Mouse (Mus musculus) midbrain, postnatal 0 days (tissue): ENCODE results near the gene Rundc3a. TPM values are rescaled to one million over a fixed set of nuclear protein-coding genes. Genes with fewer than 3 reads are reported as not detected.

Experiments
- ATAC-seq: fragments of 200-750 bp; cut with Nextera tagmentation; 2 replicates; pipeline ENCODE4 v1.8.0; 2017; ENCODE audit warnings: moderate number of reproducible peaks, mild to moderate bottlenecking, moderate TSS enrichment, moderate library complexity; ENCODE audit not compliant: low FRiP score
- DNase-seq: peaks from one replicate; pipeline ENCODE4 v3.0.0-alpha.2; 2015; ENCODE audit warnings: low spot score
- H3K27ac ChIP-seq: fragments of 300-500 bp; sonication (generic); 2 replicates; pipeline ENCODE4 v1.5.1; 2014; ENCODE audit warnings: low read depth, mild to moderate bottlenecking, low read length, mixed read lengths
- H3K27me3 ChIP-seq: fragments of 300-500 bp; sonication (generic); 2 replicates; pipeline ENCODE4 v1.6.1; 2014; ENCODE audit warnings: low read length, control low read depth, mixed read lengths; ENCODE audit not compliant: insufficient read depth
- H3K36me3 ChIP-seq: fragments of 300-500 bp; sonication (generic); 2 replicates; pipeline ENCODE4 v1.6.1; 2014; ENCODE audit warnings: low read length, control low read depth, mixed read lengths; ENCODE audit not compliant: insufficient read depth
- H3K4me1 ChIP-seq: fragments of 300-500 bp; sonication (generic); 2 replicates; pipeline ENCODE4 v1.6.1; 2014; ENCODE audit warnings: mild to moderate bottlenecking, control low read depth, antibody characterized with exemption, low read length, mixed read lengths; ENCODE audit not compliant: insufficient read depth
- H3K4me2 ChIP-seq: fragments of 300-500 bp; sonication (generic); 2 replicates; pipeline ENCODE4 v1.6.1; 2014; ENCODE audit warnings: low read depth, mild to moderate bottlenecking, low read length, mixed read lengths; ENCODE audit not compliant: poor library complexity, severe bottlenecking
- H3K4me3 ChIP-seq: fragments of 300-500 bp; sonication (generic); 2 replicates; pipeline ENCODE4 v1.5.1; 2014; ENCODE audit warnings: low read depth, mild to moderate bottlenecking, low read length, moderate library complexity
- H3K9ac ChIP-seq: fragments of 300-500 bp; sonication (generic); replicated peaks from 2 replicates; pipeline ENCODE4 v1.6.1; 2014; ENCODE audit warnings: mild to moderate bottlenecking, low read length, moderate library complexity, mixed read lengths; ENCODE audit not compliant: poor library complexity, severe bottlenecking
- H3K9me3 ChIP-seq: fragments of 300-500 bp; sonication (generic); 2 replicates; pipeline ENCODE4 v1.6.1; 2016; ENCODE audit warnings: low read length, control low read depth
- CTCF ChIP-seq: IDR thresholded peaks from 2 replicates; pipeline ENCODE4 v1.5.1; 2016; ENCODE audit warnings: antibody characterized with exemption, mild to moderate bottlenecking
- WGBS: fragments of 180-500 bp; shearing (Covaris S2); extraction: QIAGEN DNeasy Blood & Tissue Kit; methylation state at CpG from one replicate; pipeline ENCODE4 v1.1.7; 2014; 5-methylcytosine and 5-hydroxymethylcytosine counted together
- polyA plus RNA-seq: library from polyadenylated mRNA; unstranded; fragments of >200 nt; fragmentation: Nextera tagmentation; extraction: Ambion mirVana; gene quantifications from 2 replicates; pipeline ENCODE4 v1.2.1, GENCODE M21; 2015
- total RNA-seq: library from RNA; depleted of rRNA; stranded (reverse); fragments of >200 nt; gene quantifications from 2 replicates; pipeline ENCODE4 v1.2.3, GENCODE M21; 2014

Rundc3a gene
- total and polyA plus RNA-seq, 2 experiments from 2014 or later, result 133 to 397 TPM

DNA sequence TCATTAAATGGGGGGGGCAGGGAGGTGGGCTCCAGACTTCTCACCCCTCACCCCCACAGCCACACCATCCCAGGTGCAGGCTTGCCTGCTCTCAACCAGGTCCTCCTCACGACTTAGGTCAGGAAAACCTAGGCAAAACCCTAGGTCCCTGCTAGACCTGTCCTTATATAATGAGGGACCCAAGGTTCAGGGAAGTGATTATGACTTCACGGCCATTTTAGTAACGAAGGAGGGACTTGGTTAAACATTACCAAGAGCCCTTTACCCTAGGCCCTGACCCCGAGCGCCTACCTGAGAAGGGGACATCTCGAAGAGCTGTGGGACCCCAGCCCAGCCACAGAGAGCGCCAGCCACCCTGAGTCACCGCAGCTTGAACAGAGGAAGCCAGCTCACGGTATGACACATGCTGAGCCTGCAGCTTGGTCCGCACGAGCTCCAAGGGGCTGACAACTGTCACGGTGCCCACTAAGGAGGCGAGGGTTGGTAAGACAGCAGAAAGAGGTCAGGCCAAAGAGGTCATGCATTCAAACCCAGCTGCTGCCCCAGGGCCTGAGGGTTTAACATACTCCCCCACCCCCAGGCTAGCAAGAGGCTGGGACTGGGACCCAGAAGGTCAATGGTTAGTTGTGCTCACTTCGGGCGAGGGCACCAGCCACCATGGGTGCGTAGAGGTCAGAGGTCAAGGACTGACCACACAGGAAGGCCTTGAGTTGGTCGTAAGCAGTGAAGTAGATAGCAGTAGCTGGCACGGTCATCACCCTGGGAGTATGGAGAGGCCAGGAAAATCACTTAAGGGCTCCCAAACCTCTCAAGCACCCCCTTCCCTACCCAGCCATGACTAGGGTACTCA lies 11.2 kb downstream of the Rundc3a start:
- no peak for TF ChIP-seq CTCF
- 89% methylated on average over 18 of the region's 18 CpGs for WGBS
- Histone ChIP-seq H3K27me3 (no peaks in the 10 kb centered on the region), H3K4me2 (no peak overlapping the region), H3K36me3 (peaks cover 46% of the 10 kb centered on the region), H3K4me3 (no peak overlapping the region), H3K4me1 (peaks cover 9% of the 10 kb centered on the region; the same call in 1 of the 2 replicates), H3K9ac (peak overlapping the region; percentile 42; the same call in 1 of the 2 replicates), H3K9me3 (no peaks in the 10 kb centered on the region), H3K27ac (no peak overlapping the region)
- no peak for DNase-seq
- no peak for ATAC-seq

DNA sequence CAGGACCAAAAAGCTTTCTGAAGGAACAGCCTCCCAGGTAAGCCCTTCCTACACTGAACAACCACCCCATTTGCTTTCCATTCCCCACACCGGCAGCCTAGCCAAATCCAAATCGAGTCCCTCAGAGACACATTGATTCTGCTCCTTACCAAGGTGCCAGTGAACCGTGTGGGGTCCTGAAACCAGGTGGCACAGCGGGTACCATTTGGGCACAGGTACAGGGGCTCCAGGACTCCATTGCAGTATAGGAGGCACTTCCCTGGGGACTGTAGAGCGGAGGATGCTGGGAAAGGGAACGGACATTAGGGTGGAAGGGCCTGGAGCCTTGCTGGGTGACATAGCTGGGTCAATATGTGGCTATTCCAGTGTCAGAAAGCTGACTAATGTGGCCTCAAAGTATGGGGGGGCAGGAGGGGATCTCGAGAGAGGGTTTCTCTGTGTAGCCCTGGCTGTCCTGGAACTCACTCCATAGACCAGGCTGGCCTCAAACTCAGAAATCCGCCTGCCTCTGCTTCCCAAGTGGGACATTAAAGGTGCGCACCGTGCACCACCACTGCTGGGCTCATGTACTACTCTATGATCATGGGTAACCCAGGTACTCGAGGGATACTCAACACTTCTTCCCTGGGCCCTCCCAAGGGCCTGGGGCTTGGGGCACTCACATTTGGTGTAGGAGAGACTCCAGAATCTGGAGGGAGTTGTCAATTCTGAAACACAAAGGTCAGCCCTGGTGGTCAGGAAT lies 12.5 kb downstream of the Rundc3a start:
- ATAC-seq (no peak), DNase-seq (no peak)
- H3K9ac ChIP-seq, result peak overlapping the region; percentile 84

DNA sequence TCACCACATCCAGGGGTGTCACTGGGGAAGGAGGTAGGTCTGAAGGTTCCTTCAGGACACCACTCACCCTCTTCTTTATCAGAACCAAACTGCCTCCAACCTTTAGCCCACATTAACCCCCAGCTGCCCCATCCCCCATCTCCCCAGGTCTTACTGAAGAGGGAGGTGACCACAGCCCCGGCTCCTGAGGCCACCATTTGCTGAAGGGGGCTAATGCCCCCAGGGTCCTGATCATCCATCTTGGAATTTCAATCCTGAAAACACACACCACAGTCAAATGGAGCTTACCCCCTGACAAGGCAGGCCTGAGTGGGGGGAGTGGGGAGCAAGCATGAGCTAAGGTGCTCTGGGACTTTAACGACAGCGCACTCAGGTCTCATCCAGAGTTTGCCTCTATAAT lies 13.2 kb downstream of the Rundc3a start:
- H3K4me2 ChIP-seq, result peak overlapping the region; percentile 84
- TF ChIP-seq CTCF, result no peak
- peaks cover 34% of the 10 kb centered on the region for H3K36me3 ChIP-seq
- H3K9ac ChIP-seq, result peak overlapping the region; percentile 84
- H3K4me3 ChIP-seq, result peak overlapping the region; percentile 83
- ATAC-seq, result no peak
- H3K27me3 ChIP-seq, result no peaks in the 10 kb centered on the region
- no peak for DNase-seq
- no peaks in the 10 kb centered on the region for H3K9me3 ChIP-seq
- no peak overlapping the region; the same call in 1 of the 2 replicates for H3K27ac ChIP-seq
- H3K4me1 ChIP-seq, result peaks cover 9% of the 10 kb centered on the region; the same call in 1 of the 2 replicates
- 12% methylated on average over 3 of the region's 3 CpGs for WGBS

More for the DNA sequence above, 12.5 kb downstream of the Rundc3a start:
- peak overlapping the region; percentile 83; the same call in 1 of the 2 replicates for H3K4me3 ChIP-seq
- peaks cover 34% of the 10 kb centered on the region for H3K36me3 ChIP-seq
- 85% methylated on average over 11 of the region's 11 CpGs for WGBS
- no peaks in the 10 kb centered on the region for H3K9me3 ChIP-seq
- H3K27ac ChIP-seq, result no peak overlapping the region
- no peak for TF ChIP-seq CTCF
- peaks cover 9% of the 10 kb centered on the region; the same call in 1 of the 2 replicates for H3K4me1 ChIP-seq
- H3K4me2 ChIP-seq, result peak overlapping the region; percentile 84
- no peaks in the 10 kb centered on the region for H3K27me3 ChIP-seq

DNA sequence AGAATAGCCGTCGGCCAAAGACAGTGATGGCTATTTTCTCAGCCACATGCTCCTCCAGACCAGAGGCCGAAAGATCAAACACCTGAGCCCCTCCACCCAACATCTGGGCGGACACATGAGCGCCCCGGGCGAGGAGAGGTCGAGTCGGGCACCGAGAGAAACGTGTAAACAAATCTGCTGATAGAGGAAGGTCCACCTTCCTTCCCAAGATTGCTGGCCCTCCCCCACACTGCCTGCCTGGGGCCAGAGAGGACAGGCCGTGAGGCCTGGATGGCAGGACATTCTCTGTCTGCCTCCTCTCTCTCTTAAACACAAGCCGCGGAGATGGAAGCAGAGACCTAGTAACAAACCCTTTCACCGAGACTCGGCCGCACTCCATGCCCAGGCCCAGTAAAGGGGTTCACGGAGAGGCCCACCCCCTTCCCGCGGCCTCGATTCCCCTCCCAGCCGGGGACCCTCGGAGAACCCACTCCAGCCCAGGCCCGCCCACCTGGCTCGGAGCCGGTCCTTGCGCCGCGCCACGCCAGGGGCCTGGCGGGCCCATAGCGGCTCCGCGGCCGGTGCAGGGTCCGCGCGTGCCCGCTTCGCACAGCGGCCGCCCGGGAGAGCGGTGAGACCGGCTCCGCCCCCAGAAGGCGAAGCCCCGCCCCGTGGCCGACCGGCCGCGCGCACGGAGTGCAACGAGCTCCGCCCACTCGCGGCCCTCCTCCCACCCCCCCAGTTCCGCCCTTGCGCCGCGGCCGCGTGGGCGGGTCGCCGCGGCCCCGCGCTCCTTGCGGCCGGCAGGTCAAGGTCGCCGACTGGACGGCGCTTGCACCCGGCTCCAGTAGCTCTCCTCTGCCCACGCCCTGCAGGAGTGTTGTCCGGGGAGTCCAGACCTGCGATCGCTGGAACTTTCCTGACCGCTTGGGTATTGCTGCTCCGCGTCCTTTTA lies 14.0 kb downstream of the Rundc3a start:
- DNase-seq (peak; percentile 93), ATAC-seq (peak; percentile 72)
- TF ChIP-seq CTCF, result no peak
- Histone ChIP-seq H3K27me3 (no peaks in the 10 kb centered on the region), H3K4me1 (peaks cover 9% of the 10 kb centered on the region; the same call in 1 of the 2 replicates), H3K4me2 (peak overlapping the region; percentile 84), H3K27ac (peak overlapping the region; percentile 84), H3K9me3 (no peaks in the 10 kb centered on the region), H3K9ac (peak overlapping the region; percentile 84), H3K36me3 (peaks cover 26% of the 10 kb centered on the region), H3K4me3 (peak overlapping the region; percentile 83)
- 0% methylated on average over 68 of the region's 85 CpGs for WGBS

GRCm38 (mm10) chr11:102407834-102408215 lies 14.6 kb downstream of the Rundc3a start, which contains the start of gene Slc25a39:
TSS of gene Slc25a39 (minus strand) at chr11:102407946.
- Histone ChIP-seq H3K27me3 (no peaks in the 10 kb centered on the region), H3K4me3 (peak within 1 kb of the TSS; percentile 83), H3K4me1 (peaks cover 9% of the 10 kb centered on the region; the same call in 1 of the 2 replicates), H3K9me3 (no peaks in the 10 kb centered on the region), H3K36me3 (peaks cover 20% of the 10 kb centered on the region), H3K9ac (peak within 1 kb of the TSS; percentile 84), H3K4me2 (peak within 1 kb of the TSS; percentile 84), H3K27ac (peak within 1 kb of the TSS; percentile 84)
- WGBS, result under 1% methylated on average over 19 of the region's 19 CpGs
- ATAC-seq (no peak), DNase-seq (no peak)
- TF ChIP-seq CTCF, result no peak
